Mouse (Mus musculus) 3134 (cell line): ENCODE measurements around the gene Thbs1.
"Not testable (repeated sequence)": the region's sequence is repeated elsewhere in the genome, so short reads cannot be mapped to it uniquely, and the experiment has no call there.

Experiments
- DNase-seq: peaks from one replicate; pipeline ENCODE4 v3.0.0-alpha.2; 2011; ENCODE audit warnings: low spot score; ENCODE audit not compliant: insufficient read length; ENCODE audit errors: extremely low read depth

Gene Thbs1

DNA sequence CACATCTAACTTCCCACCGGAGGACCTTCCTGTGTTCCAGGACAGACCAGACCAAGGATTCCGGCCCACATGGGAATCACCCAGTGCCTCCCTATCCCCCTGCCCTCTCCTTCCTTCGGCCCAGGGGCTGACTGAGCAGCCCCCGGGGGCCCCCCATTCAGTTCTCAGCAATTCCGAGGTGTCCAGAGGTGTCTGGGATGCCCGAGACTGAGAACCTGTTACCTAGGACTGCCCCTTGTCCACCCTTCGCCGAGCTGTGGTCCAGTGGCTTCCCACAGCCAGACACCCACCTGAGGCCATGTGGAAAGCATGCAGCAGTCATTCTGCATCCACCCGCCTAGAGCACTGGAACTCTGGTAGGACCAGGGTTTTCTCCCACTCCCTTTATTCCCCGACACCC lies 30.0 kb downstream of the Thbs1 start:
- no peak for DNase-seq

DNA sequence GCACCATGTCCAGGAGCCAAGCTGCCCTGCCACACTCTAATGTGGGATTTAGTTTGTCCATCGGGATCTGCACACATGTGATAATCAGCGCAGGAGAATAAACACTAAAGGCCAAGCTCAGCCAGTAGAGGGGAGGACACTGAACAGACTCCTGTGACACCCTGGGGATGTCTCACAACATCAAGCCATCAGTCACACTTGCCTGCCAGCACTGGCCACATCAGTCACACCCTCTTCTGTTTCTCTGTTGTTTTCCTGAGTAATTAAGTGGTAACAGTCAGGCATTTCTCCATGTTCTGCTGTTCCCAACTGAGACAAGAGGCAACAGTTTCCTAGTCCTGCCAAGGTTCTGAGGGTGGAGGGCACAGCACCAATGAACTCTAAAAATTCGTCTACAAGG lies 36.1 kb downstream of the Thbs1 start:
- not testable (repeated sequence) for DNase-seq

DNA sequence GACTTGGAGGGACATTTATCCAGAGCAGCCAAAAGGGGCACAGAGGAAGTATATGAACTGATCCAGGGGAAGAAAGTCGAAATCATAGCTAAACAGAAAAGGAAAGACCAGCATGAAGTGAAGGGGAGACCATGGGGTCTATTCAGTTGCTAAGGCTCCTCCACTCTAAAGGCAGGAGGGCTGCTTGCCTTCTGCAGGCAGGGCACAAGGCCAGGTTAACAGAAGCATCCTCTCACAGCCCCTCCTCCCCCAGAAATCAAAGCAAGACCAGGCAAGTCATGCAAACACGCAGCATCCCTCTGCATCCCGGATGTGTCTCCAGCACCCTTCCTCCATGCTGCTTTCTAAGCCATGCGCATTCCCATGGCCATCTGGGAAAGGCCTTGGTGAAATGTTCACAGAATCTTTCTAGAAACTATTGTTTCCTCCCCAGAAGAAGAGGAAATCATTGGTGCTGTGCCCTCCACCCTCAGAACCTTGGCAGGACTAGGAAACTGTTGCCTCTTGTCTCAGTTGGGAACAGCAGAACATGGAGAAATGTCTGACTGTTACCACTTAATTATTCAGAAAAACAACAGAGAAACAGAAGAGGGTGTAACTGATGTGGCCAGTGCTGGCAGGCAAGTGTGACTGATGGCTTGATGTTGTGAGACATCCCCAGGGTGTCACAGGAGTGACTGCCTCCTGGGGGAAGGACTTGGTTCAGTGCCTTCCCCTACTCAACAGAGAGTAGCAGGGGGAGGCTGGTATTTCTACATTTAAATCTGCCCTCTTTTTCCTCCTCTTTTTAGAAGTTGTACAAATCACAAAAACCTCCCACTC lies 36.9 kb downstream of the Thbs1 start:
- DNase-seq: no peak

DNA sequence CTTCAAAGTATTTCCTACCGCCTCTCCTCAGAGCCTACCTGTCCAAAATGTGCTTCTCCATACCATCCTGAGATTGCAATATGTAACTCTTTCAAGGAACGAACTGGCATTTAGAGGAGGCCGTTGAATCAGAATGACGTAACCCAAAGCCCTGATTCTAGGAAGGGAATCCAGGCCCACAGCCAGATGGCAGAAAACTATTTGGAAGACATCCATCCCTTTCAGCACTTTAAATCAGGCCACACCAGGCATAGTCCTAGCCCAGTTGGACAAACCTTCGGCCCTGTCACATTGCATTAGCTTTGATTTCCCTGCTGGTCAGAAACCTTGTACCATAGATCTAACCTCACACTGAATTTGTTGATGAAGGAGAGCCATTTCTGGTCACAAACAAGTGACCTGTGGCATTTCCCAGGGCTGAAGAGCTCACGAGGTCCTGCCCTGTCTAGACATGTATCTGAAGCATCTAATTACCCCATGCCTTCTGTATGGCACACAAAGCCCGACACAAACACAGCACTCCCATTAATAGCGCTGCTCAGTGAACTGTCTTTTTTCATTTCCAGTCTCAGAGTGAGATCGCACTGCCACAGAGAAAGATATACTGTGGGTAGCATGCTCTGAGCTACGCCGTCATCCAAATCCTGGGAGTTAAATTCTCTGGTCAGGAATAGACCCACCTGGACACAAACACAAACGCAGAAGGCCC lies 38.3 kb downstream of the Thbs1 start:
- DNase-seq: peak; percentile 50

- DNase-seq: no peak
These were observed 46.4 kb downstream of the Thbs1 start for GRCm38 (mm10) chr2:118158095-118158494.

DNA sequence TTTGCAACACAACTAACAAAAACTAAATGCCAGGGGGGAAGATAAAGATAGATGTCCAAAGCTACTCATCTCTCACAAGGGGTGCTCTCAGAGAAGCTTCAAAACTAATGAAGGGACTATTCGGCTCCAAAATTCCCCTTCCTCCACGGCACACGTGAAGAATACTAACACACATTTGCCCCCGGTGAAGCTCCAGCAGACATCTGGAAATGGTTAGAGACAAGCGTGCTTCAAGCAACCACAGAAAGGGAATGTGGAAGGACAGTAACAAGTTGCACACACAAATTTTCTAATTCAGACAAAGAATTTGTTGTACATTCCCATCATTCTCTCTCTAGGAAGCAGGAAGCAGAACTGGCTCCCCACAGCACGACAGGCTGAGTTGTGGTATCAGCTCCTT lies 47.5 kb downstream of the Thbs1 start:
- DNase-seq: no peak

DNA sequence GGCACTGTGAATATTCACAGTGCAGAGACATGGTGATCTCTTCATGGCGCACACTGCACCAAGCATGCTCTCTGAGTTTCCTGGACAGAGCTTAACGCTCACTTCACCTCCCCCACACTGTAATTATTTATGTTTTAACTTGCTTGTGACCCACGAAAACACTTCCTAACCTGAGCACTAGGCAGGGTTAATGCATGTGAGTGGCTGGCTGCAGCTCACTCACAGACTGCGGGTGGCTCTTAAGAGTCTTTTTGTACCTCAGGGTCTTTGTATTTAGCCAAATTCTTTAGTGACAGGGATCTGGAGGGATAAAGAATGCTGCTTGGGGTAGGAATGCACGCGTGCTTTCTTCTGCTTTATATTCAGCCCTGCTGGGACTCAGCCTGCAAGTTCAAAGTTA lies 48.9 kb downstream of the Thbs1 start:
- no peak for DNase-seq

DNA sequence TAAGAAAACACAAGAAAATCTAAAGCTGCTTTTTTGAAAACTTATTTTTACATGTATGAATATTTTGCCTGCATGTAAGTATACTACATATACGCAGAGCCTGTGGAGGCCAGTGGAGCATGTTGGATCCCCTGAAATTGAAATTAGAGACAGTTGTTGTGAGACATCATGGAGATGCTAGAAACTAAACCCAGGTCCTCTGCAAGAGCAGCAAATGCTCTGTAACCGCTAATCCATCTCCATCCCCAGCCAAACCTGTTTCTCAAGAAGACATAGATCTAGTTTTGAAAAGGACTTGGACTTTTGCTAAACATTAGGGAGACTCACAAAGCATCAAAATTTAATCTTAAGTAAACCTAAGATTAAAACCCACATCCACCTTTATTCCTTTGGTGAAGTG lies 49.3 kb downstream of the Thbs1 start:
- no peak for DNase-seq

DNA sequence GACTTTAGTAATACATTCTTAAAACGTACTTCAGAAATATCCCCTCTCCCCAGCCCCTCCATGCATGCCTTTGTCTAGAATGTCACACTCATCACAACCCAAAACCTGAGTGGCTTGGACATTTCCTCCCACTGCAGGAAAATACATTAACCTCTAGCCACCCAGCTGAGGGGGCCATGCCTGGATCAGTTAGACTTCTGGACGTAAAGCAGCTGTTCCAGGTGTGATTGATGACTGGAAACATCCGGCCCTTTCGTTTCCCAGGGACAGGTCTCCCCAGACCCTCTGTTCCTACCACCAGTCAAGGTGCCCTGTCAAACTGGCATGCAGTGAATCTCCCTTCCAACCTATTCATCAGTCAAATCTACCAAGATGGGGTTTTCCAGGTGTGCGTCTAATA lies 50.8 kb downstream of the Thbs1 start:
- no peak for DNase-seq

GRCm38 (mm10) chr2:118164137-118164536 lies 52.5 kb downstream of the Thbs1 start:
- no peak for DNase-seq

GRCm38 (mm10) chr2:118165691-118166090 lies 54.0 kb downstream of the Thbs1 start:
- DNase-seq: no peak

DNA sequence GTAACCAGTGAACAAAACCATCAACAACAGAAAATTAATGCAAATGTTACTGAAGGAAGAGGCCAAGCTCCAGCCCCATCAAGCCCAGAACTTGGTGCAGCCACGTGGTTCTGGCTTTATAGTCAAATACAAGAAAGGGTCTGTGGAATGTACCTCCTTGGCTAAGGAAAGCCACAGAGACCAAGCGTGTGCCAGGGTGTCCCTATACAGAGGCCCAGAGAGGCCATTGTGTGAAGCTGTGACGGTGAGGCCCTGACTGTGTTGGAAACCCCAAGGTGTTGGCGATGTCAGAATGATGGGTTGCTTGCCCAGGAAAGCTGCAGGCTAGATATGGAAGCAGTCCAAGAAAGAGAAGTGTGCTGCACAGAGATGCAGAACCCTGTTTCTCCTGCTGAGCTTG lies 56.1 kb downstream of the Thbs1 start:
- no peak for DNase-seq

GRCm38 (mm10) chr2:118168225-118168624 lies 56.5 kb downstream of the Thbs1 start:
- no peak for DNase-seq

DNA sequence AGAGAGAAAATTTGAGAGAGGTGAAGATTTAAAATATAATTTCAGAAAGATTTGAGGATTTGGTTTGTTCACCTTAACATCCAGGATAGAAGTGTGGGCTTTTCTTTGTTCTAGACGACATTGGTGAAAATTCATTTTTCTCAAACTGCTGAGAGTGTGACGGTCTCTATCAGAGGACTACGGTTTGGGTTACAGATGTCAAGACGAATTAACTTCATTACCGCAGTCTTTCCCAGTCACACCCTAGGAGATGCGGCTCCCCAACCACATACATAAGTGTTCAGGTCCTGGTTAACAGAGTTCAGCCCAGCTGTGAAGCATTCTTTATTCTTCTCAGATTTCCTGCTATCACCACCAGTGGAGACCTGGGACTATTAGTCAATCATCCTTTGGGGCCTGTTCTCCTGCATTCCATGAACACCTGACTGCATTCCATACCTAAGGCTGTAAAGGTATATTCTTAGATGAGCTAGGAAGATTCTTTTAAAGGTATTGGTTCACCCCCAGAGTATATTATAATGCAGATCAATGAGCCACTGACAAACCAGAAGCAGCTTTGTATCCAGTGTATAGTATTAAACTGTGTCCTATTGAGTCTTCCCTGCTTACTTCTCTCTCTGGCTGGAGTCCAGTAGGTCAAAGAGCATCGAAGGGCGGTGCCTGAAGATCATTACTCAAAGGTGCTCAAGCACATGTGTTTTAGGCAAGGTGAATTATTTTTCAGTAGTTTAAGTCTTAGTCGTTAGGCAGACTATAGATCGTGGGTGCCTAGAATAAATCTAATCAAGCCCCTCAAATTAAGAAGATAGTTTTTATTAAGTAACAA lies 63.1 kb downstream of the Thbs1 start:
- no peak for DNase-seq
